Mouse (Mus musculus) bone marrow, adult 2 months (tissue): ENCODE results near the gene Spty2d1.

Experiments
- CTCF ChIP-seq: fragments of 200-500 bp; IDR thresholded peaks from 2 replicates; pipeline ENCODE4 v1.5.1; 2011; ENCODE audit warnings: low read length, control low read depth; ENCODE audit not compliant: control insufficient read depth, insufficient read depth
- POLR2A ChIP-seq: fragments of 200-500 bp; IDR thresholded peaks from 2 replicates; pipeline ENCODE4 v1.6.1; 2011; ENCODE audit warnings: low read depth, mild to moderate bottlenecking, control low read depth, low read length, borderline replicate concordance; ENCODE audit not compliant: control insufficient read depth

DNA sequence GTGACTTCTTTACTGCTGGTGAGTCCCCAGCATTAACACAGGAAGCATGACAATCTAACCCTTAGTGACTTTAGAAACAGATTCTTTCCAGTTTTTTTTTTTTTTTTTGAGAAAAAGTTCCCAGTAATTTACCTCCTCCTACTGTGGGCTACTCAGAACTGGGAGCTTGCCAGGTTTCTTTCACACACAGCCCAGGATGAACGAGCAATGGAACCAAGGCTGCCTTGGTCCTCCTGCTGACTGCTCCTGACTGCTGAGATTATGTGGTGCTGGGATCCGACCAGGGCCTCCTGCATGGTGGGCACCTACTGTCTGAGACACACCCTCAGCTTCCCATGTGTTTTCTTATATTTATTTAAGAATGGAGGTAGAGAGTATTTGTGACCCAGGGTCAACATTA is 21.1 kb downstream of the Spty2d1 start:
- TF ChIP-seq CTCF (no peak), POLR2A (no peak)
